Comparison of ENCODE assay signal across 21 mouse cellular contexts in genomic region chr13:37495272-37495932, GRCm38 (mm10).
DNase-seq lines count a peak whose midpoint lies in the region; ATAC-seq and TF ChIP-seq lines count a peak whose summit lies in the region.
"Had no signal": no experiment of that assay in that cellular context is flagged by ENCODE, and none has a peak within 500 bp of the region (broad histone marks: within the 10 kb centered on the region; RNA-seq: fewer than 3 reads in every experiment).

No protein-coding gene starts in this region.

- intact Hi-C loops in gastrocnemius, adult 2 months (cut with DNase I) = no loop called here

- peak; percentile 27 for DNase-seq in gastrocnemius, adult 2 months
- no peak for DNase-seq in gastrocnemius, postnatal 10 days
- DNase-seq in lung, postnatal 0 days (ENCODE audit: low spot score) = peak; percentile 92
- DNase-seq in lung, postnatal 36 days = peak; percentile 88
- no peak for DNase-seq in urinary bladder, postnatal 10 days (ENCODE audit: low spot score)
- no peak for DNase-seq in liver, postnatal 0 days
- DNase-seq in adrenal gland, postnatal 14 days = no peak
- DNase-seq: adrenal gland, postnatal 10 days; B cell, adult 2 months; cerebellum, adult 18-20 months; cerebellum, postnatal 10 days; heart, adult 18-20 months; heart, postnatal 10 days; heart, postnatal 4 days had no signal

- WGBS in lung, postnatal 0 days = 55% methylated on average over 8 of the region's 8 CpGs
- 80% methylated on average over 8 of the region's 8 CpGs for WGBS in liver, postnatal 0 days (ENCODE audit: insufficient replicate concordance)

- 0 out of 2 replicates have a peak overlapping the region, but pooled peaks have one; percentile 24 for H3K27ac ChIP-seq in gastrocnemius, adult 2 months
- peak overlapping the region; percentile 87 for H3K27ac ChIP-seq in lung, postnatal 0 days (ENCODE audit: low read length)
- no peak overlapping the region for H3K27ac ChIP-seq in liver, postnatal 0 days (ENCODE audit: low read depth)
- H3K27ac ChIP-seq: embryonic facial prominence, embryonic 10.5 days; forebrain, embryonic 13.5 days; heart, embryonic 10.5 days; hindbrain, embryonic 12.5 days had no signal

- no peaks in the 10 kb centered on the region for H3K36me3 ChIP-seq in lung, postnatal 0 days (ENCODE audit: insufficient read depth, low read length)
- no peaks in the 10 kb centered on the region for H3K36me3 ChIP-seq in liver, postnatal 0 days (replicated peaks; ENCODE audit: insufficient read depth, low read length)
- H3K36me3 ChIP-seq: embryonic facial prominence, embryonic 10.5 days; G1E; heart, embryonic 10.5 days; hindbrain, embryonic 12.5 days had no signal

- ATAC-seq in lung, postnatal 0 days = peak; percentile 90
- ATAC-seq in liver, postnatal 0 days = no peak
- ATAC-seq: CD4-positive, CD25-positive, alpha-beta regulatory T cell, adult 4 months; forebrain, embryonic 13.5 days; hindbrain, embryonic 16.5 days had no signal

- H3K4me3 ChIP-seq in gastrocnemius, adult 2 months = no peak overlapping the region
- H3K4me3 ChIP-seq in lung, postnatal 0 days (ENCODE audit: low read depth, low read length) = no peak overlapping the region
- no peak overlapping the region for H3K4me3 ChIP-seq in liver, postnatal 0 days (ENCODE audit: low read depth, low read length)
- H3K4me3 ChIP-seq: embryonic facial prominence, embryonic 10.5 days; forebrain, embryonic 13.5 days; heart, embryonic 10.5 days; hindbrain, embryonic 12.5 days had no signal

- no peaks in the 10 kb centered on the region for H3K27me3 ChIP-seq in lung, postnatal 0 days (replicated peaks; ENCODE audit: insufficient read depth, low read length)
- H3K27me3 ChIP-seq in liver, postnatal 0 days (ENCODE audit: insufficient read depth, low read length) = no peaks in the 10 kb centered on the region
- H3K27me3 ChIP-seq: forebrain, embryonic 13.5 days; hindbrain, embryonic 12.5 days had no signal

- no peaks in the 10 kb centered on the region for H3K9me3 ChIP-seq in lung, postnatal 0 days (ENCODE audit: low read length)
- H3K9me3 ChIP-seq in liver, postnatal 0 days (ENCODE audit: low read length) = no peaks in the 10 kb centered on the region
- H3K9me3 ChIP-seq: embryonic facial prominence, embryonic 10.5 days; forebrain, embryonic 13.5 days; G1E; heart, embryonic 10.5 days; hindbrain, embryonic 12.5 days had no signal

- peak; percentile 94 for TF ChIP-seq EP300 in lung, postnatal 0 days (IDR thresholded peaks at IDR 0.05)
- no peak for TF ChIP-seq EP300 in liver, postnatal 0 days (IDR thresholded peaks at IDR 0.05; ENCODE audit: low read depth)

- TF ChIP-seq CTCF in gastrocnemius, adult 2 months (IDR thresholded peaks at IDR 0.05) = no peak
- no peak for TF ChIP-seq CTCF in lung, postnatal 0 days (IDR thresholded peaks at IDR 0.05)
- no peak for TF ChIP-seq CTCF in liver, postnatal 0 days (IDR thresholded peaks at IDR 0.05; ENCODE audit: low read depth)

- no peak overlapping the region for H3K4me2 ChIP-seq in lung, postnatal 0 days (replicated peaks; ENCODE audit: low read depth, low read length)
- no peak overlapping the region for H3K4me2 ChIP-seq in liver, postnatal 0 days (ENCODE audit: low read depth, low read length)
- H3K4me2 ChIP-seq: forebrain, embryonic 13.5 days; hindbrain, embryonic 12.5 days had no signal

- H3K4me1 ChIP-seq in lung, postnatal 0 days (ENCODE audit: insufficient read depth, low read depth, low read length) = peaks cover 6% of the 10 kb centered on the region
- no peaks in the 10 kb centered on the region for H3K4me1 ChIP-seq in liver, postnatal 0 days (ENCODE audit: insufficient read depth)
- H3K4me1 ChIP-seq: forebrain, embryonic 13.5 days; hindbrain, embryonic 12.5 days had no signal

- no peak overlapping the region for H3K9ac ChIP-seq in lung, postnatal 0 days (replicated peaks; ENCODE audit: low read depth)
- no peak overlapping the region for H3K9ac ChIP-seq in liver, postnatal 0 days (replicated peaks)
- H3K9ac ChIP-seq: forebrain, embryonic 13.5 days; hindbrain, embryonic 12.5 days had no signal

Comparison
In these comparisons a context has a peak if more than half of its experiments do, and no peak if none do; other contexts are left out.
1. DNase-seq: peak in gastrocnemius, adult 2 months (single experiment), lung, postnatal 0 days (single experiment) and lung, postnatal 36 days (single experiment); none in gastrocnemius, postnatal 10 days (single experiment), urinary bladder, postnatal 10 days (single experiment), liver, postnatal 0 days (single experiment) and adrenal gland, postnatal 14 days (single experiment).